In the genomic region with DNA sequence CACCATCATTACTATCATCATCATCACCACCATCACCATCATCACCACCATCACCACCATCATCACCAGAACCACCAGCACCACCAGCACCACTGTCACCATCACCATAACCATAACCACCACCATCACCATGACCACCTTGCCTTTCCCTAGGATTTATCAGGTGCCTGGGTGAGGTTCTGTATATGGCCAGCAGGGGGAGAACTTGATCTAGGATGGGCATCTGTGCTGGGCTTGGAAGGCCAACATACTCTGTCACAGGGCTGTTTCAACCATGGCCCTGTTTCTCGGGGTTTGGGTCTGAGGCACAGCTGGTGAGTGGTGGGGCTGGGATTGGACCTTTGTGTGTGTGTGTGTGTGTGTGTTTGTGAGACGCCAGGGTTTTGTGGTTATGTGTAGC, we compare ENCODE assay signal across 8 mouse cellular contexts. TPM values are rescaled to one million over a fixed set of nuclear protein-coding genes. Genes with fewer than 3 reads are reported as not detected.
DNase-seq lines count a peak whose midpoint lies in the region; ATAC-seq lines count a peak whose summit lies in the region.
"Had no signal": no experiment of that assay in that cellular context is flagged by ENCODE, and none has a peak within 500 bp of the region (broad histone marks: within the 10 kb centered on the region; RNA-seq: fewer than 3 reads in every experiment).

No protein-coding gene starts in this region.

- H3K4me1 ChIP-seq in heart, embryonic 10.5 days, result peaks cover 20% of the 10 kb centered on the region
- H3K4me1 ChIP-seq in embryonic facial prominence, embryonic 10.5 days, result peaks cover 41% of the 10 kb centered on the region
- 0 out of 2 replicates have a peak, but pooled peaks cover 3% of the 10 kb centered on the region for H3K4me1 ChIP-seq in stomach, embryonic 15.5 days

- H3K36me3 ChIP-seq in heart, embryonic 10.5 days, result no peaks in the 10 kb centered on the region
- no peaks in the 10 kb centered on the region for H3K36me3 ChIP-seq in embryonic facial prominence, embryonic 10.5 days (replicated peaks)
- no peaks in the 10 kb centered on the region for H3K36me3 ChIP-seq in stomach, embryonic 15.5 days
- H3K36me3 ChIP-seq: embryonic facial prominence, embryonic 15.5 days had no signal

- peak; percentile 51 to 60 for DNase-seq in heart, postnatal 36 days
- no peak for DNase-seq in heart, embryonic 10.5 days (ENCODE audit: low spot score)
- DNase-seq in 3T3-L1 (ENCODE audit: low read depth, low spot score), result peak; percentile 45
- peak; percentile 88 for DNase-seq in CD4-positive, CD25-positive, alpha-beta regulatory T cell, adult 2 months (ENCODE audit: low read depth, low spot score)
- peak; percentile 68 for DNase-seq in embryonic facial prominence, embryonic 10.5 days (ENCODE audit: low spot score)
- DNase-seq in lung, postnatal 14 days, result peak; percentile 60

- 77% methylated on average over 2 of the region's 2 CpGs for WGBS in heart, embryonic 10.5 days
- WGBS in embryonic facial prominence, embryonic 10.5 days, result 75% methylated on average over 2 of the region's 2 CpGs
- WGBS in stomach, embryonic 15.5 days, result 79% methylated on average over 2 of the region's 2 CpGs

- intact Hi-C loops in heart, postnatal 36 days (cut with DNase I), result loop anchor here (1.0 kb wide), 1 partner anchor 51 kb away; no protein-coding TSS in a partner anchor

- no peak overlapping the region for H3K9ac ChIP-seq in stomach, embryonic 15.5 days
- H3K9ac ChIP-seq: embryonic facial prominence, embryonic 15.5 days had no signal

- no peak overlapping the region for H3K4me2 ChIP-seq in stomach, embryonic 15.5 days
- H3K4me2 ChIP-seq: embryonic facial prominence, embryonic 15.5 days had no signal

- ATAC-seq in stomach, embryonic 15.5 days (ENCODE audit: insufficient read depth, low FRiP score, low read depth), result peak; percentile 20; the same call in 1 of the 2 replicates

- H3K9me3 ChIP-seq in heart, embryonic 10.5 days, result no peaks in the 10 kb centered on the region
- no peaks in the 10 kb centered on the region for H3K9me3 ChIP-seq in embryonic facial prominence, embryonic 10.5 days
- H3K9me3 ChIP-seq in stomach, embryonic 15.5 days, result no peaks in the 10 kb centered on the region
- H3K9me3 ChIP-seq: embryonic facial prominence, embryonic 15.5 days had no signal

- no peak overlapping the region for H3K27ac ChIP-seq in heart, embryonic 10.5 days
- H3K27ac ChIP-seq in embryonic facial prominence, embryonic 10.5 days (replicated peaks), result no peak overlapping the region
- no peak overlapping the region for H3K27ac ChIP-seq in stomach, embryonic 15.5 days

- no peak overlapping the region for H3K4me3 ChIP-seq in heart, embryonic 10.5 days
- no peak overlapping the region for H3K4me3 ChIP-seq in embryonic facial prominence, embryonic 10.5 days
- H3K4me3 ChIP-seq in stomach, embryonic 15.5 days (replicated peaks), result no peak overlapping the region
- H3K4me3 ChIP-seq: embryonic facial prominence, embryonic 15.5 days had no signal

- H3K27me3 ChIP-seq in heart, embryonic 10.5 days (ENCODE audit: insufficient read depth, poor library complexity, severe bottlenecking), result peaks cover 5% of the 10 kb centered on the region; the same call in 1 of the 2 replicates
- H3K27me3 ChIP-seq in embryonic facial prominence, embryonic 10.5 days (replicated peaks; ENCODE audit: low read depth, poor library complexity, severe bottlenecking), result no peaks in the 10 kb centered on the region
- H3K27me3 ChIP-seq in stomach, embryonic 15.5 days (replicated peaks), result no peaks in the 10 kb centered on the region
- H3K27me3 ChIP-seq: embryonic facial prominence, embryonic 15.5 days had no signal

RNA-seq across cellular contexts. Expression of a gene that starts 16.6 kb away (rescaled TPM):
- 10 to 100 TPM; 20.7 to 27.1 TPM for total RNA-seq in heart, postnatal 36 days (2021)
- polyA plus RNA-seq in heart, embryonic 10.5 days (2016; fragmentation: Nextera tagmentation; extraction: Ambion mirVana), result 7.7 and 19.5 TPM in 2 replicates
- 13.0 and 16.4 TPM in 2 replicates for polyA plus RNA-seq in embryonic facial prominence, embryonic 10.5 days (2016; fragmentation: Nextera tagmentation; extraction: Ambion mirVana)
- polyA plus RNA-seq in stomach, embryonic 15.5 days (2015; fragmentation: Nextera tagmentation; extraction: Ambion mirVana), result 49.7 and 49.9 TPM in 2 replicates

RNA-seq across cellular contexts. Expression of a gene that starts 47.8 kb away (rescaled TPM):
- total RNA-seq in heart, postnatal 36 days (2021), result not detected
- not detected in 2 replicates for polyA plus RNA-seq in heart, embryonic 10.5 days (2016; fragmentation: Nextera tagmentation; extraction: Ambion mirVana)
- 0.11 TPM in 1 of 2 replicates, not detected in the other for polyA plus RNA-seq in embryonic facial prominence, embryonic 10.5 days (2016; fragmentation: Nextera tagmentation; extraction: Ambion mirVana)
- 0.06 TPM in 1 of 2 replicates, not detected in the other for polyA plus RNA-seq in stomach, embryonic 15.5 days (2015; fragmentation: Nextera tagmentation; extraction: Ambion mirVana)
